Mouse (Mus musculus) cerebellum, adult 9-10 months (tissue): ENCODE results near the gene Nell1.

Experiments used
- DNase-seq: peaks from one replicate; pipeline ENCODE4 v3.0.0; 2022

Nell1 gene

DNA sequence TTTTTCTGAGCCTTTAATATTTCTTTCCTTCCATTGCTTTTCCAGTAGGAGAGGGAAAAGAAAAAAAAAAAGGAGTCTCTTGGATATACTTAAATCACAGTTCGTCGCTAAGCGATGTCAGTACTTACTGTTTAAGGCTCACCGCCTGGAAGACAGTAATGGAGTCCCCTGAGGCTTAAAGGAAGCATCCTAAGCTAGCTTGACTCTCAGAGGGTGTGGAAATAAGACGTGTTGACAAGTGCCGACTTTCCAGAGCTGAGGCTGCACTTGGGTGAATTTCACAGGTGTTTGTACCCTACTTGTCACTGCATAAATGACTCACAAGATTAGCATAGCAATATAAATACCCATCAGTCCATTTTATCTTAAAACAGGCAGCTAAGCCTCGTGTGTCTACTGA lies 599.2 kb downstream of the Nell1 start:
- no peak for DNase-seq

DNA sequence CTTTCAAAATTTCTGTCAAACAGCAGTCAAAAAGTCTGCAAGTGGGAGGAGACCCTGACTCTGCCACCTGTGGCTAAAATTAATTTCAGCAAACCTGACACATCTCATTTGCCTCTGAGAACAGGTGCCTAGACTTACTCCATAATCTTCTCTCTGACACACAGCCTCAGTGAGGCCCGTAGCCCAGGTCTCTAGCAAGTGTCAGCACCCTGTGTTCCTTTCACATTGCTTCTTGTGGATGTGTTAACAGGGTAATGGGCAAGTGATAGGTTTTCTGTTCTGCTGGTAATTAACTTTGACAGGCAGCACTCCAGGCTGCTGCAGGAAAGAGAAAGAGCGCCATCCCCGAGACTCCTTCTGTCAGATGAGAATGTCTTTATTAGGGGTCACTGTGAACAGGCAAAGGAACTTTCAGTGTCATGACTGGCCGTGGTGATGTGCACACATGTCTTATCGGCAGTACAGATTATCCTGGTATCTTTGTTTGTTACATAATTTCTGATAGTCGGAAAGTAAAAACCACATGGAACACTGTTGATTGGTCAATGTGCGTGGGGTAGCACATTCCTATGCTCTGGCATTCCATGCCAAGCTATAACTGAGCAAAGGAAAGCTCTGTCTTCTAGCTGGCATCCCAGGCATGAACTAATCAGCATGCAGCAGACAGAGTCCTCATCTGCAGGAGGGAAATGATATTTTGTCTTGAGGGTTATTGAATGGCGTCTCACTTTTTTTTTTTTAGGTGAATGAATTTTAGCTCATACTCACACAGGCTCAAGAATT lies 614.2 kb downstream of the Nell1 start:
- DNase-seq = no peak

DNA sequence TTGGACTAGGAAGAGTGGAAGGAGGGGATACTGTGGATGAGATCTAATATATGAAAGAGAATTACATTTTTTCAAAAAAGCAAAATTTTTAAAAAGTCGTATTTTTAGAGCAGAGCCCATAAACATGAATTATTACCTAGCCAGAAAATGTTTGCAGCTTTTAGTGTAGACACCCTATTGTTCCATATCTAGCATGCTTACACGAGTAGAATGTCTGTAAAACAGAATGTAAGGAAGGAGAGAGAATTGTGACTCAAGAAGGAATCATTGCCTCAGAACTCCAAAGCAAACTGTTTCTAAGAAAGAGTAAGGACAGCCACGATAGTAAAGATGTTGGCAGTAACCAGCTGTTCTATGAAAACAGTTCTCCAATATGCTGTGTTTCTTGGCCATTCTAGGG lies 624.2 kb downstream of the Nell1 start, which contains the start of gene 4933405O20Rik:
TSS of gene 4933405O20Rik (plus strand) at position 301 of the 400 bp plus-strand sequence.
- no peak for DNase-seq

DNA sequence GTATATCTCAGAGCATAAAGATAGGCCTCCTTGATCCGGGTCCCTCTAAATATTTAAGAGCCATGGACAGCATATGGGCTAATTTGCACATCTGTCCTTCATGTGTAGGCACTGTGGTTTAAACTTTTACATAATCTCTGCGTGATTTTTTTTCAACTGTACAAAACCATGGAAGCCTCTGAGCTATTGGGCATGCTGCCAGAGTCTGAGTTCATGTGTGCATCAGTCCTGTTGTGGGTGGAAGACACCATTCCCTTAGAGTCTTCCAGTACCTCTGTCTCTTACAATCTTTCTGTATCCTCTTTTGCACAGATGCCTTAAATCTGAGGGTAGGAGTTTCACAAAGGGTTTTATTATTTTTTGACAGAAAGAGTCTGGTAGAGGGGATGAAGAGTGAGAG lies 639.4 kb downstream of the Nell1 start:
- DNase-seq = no peak

DNA sequence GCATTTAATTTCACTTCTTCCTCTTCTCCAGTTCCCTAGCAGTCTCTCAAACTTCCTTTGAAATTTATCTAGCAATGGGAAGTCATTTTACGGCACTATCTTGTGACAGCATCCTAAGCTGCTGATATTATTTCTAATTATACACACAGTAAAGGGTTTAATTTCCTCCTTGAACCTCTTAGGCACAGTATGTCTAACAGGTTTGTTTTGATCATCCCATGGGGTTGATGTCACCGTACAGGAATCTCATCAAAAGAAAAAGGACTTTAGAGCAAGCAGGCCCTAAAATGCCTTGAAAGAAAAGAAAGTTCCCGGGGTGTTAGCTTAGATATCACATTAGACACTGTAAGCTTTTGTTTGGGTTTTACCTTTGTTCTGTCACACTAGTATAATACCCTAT lies 654.5 kb downstream of the Nell1 start:
- DNase-seq = no peak

DNA sequence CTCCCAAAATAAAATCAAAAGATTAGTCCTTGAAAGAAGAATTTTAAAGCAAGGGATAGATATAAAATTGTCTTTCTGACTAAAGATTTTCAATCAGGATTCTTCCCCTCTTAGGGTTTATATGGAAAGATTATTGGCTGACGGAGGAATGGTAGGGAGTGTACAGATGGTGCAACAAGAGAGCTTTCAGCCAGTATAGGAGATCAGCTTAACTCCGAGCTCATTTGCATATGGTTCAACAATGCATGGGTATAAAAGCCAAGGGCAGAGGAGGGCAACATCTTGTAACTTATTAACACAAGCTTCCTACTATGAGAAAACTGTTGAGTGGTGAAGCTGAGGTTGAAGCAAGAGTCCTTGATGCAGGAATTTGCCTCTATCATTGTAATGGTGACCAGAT lies 658.5 kb downstream of the Nell1 start:
- no peak for DNase-seq

DNA sequence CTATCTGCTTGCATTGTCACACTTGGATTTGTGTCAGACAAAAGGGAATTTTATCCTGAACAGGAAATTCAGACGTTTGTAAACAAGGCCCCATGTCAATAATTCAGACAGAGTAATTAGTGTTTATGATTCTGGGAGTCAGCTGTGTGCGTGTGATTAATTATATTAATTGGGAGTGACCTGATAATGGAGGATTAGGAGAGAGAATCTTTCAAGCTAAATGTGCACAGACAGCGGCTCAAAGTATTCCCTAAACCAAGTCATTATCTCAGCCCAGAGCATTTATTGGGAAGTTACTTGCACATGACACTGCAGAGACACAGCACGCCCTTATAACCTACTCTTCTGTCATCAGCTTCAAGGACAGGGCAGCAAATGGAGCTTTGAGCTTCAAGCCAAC lies 697.6 kb downstream of the Nell1 start:
- DNase-seq = no peak

DNA sequence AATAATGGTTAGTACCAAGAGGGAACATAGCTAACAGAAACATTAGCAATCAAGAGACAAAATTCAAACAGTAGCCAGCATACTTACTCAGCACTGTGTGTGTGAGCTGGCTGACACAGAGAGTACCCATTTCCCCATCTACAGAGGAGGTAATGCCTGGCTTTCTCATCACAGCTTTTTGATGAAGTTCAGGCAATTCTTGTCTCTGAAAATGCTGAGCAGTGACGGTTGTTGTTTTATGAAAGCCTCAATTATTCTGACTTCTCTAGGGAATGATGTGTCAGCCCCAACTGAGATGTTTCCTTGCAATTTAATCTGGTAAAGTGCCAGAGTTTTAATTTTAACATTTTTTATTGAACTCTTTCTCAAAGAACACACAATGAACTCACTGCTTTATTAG lies 700.8 kb downstream of the Nell1 start:
- DNase-seq = no peak

DNA sequence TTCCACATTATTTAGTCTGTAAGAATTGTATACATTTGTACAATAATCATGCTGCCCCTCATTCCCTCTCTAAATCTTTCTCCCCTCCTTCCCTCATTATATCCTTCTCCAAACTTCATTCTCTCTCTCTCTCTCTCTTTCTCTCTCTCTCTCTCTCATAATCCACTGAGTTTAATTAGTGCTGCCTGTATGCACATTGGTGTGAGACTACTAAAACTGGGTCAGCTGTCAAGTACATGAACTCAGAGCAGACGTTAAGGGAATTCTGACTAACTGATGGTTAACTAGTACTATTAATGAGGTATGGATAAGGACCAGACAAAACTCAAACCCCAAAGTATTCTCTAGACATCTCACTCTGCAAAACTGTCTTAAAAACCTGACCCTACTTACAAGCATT lies 702.8 kb downstream of the Nell1 start:
- no peak for DNase-seq

DNA sequence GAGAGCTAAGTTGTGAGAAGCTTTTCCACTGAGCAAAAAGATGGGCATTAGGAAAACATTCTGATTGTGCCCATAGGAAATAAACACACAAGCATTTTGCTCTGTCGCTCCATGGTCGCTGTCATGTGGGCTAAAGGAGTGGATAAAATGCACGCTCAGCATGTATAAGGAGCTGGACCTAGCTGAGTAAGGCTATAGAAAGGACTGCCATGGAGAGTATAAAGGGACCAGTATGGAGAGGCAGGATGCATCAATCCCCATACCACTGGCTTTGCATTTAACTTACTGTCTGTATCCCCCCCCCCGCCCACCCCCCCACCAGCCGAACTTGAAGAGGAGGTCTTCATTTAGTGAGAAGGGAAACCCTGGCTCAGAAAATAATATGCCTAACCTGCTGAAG lies 711.7 kb downstream of the Nell1 start:
- no peak for DNase-seq

DNA sequence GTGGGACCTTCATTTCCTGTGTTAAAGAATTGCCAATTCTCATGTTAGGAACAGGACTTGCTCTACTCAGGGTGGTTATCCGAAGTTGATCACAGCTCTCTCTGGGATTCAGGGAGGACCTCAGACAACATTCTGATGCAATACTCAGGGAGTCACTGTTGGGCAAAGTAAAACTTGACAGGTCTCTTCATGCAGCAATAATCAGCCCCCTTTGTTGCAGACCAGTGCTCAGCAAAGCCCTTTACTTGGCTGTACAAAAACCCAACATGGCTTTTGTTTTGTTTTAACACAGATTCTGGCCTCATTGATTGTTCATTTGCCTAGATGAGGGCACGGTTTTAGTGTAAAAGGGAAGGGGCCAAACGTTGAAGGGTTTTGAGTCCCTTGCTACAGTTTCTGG lies 750.5 kb downstream of the Nell1 start:
- DNase-seq = no peak

DNA sequence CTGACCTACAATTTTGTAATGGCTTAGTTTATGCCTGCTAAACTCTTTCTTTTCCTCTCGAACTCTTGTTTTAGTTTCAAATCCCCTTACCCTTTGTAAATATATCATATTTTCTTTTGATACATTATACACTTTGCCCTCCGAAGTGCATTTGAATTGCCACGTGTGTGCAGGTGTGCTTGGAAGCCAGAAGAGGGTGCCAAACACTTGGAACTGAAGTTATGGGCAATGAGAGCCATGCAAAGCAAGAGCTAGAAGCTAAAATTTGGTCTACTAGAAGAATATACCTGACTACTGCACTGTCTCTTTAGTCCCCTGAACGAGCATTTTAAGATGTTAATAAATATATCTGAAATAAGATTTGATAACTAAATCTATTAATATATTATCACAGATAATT lies 756.3 kb downstream of the Nell1 start:
- no peak for DNase-seq

DNA sequence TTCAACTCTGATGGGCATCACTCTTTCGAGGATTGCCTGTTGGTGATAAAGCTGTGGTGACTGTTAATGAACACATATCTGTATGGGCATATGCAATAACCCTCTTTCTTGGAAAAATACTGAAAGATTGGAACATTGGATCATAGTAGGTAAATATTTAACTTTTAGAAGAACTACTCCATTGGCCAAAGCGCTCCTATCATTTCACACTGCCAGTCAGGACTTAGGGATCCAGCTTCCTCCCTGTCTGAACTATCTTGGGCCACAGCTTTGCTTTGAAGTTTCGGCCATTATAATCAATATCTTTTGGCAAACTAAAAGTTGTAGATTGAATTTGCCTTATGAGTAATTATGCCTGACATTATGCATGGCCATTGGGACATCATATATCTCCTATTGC lies 780.9 kb downstream of the Nell1 start:
- no peak for DNase-seq

DNA sequence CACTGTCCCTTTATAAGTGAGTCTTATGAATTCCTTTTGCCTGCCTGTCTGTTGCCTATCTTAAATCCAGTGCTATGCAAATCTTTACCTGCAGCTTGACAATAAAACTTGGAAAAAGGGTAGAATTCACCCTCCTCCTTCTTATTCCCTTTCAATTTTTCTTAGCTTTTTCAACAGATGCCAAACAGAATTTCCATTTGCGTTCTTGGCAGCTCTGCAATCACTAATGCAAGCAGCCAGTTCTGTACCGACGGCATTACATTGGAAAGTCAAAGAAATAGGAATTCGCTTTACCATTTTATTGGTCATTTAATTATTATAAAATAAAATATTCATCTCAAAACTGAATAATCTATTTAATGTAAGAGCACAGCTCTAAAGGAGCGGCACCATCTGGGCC lies 781.7 kb downstream of the Nell1 start:
- DNase-seq = no peak

DNA sequence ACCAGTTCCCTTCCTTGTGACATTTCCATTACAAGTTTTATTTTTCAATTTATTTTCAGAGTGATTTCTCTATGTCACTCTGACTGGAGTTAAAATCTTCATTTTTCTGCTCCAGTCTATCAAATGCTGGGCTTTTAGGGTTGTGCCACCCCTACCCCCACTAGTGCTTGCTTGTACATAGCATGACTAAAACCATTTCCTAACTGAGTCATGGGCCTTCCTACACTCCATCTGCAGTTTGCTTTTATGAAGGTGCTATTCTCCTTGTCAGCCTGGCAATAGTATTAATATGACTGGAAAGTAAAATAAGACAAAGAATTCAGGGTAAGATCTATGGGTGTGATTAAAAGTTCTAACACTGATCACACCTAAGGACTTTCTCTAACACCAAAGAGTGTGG lies 798.9 kb downstream of the Nell1 start:
- DNase-seq = no peak

DNA sequence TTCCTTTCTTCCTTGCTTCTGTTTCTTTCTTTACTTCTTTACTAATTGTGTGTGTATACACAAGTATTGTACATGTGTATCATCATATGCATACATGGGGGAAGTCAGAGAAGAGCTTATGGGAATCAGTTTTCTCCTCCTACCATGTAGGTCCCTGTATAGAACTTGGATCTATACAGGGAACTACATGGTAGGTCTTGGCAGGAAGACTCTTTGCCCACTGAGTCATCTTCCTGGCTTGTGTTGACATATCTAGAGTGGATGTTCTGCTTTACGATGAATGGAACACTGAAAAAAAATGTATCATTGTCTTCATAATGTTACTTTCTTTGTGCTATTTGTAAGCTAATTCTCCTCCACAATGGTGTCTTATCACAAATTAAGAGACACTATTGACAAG lies 806.4 kb downstream of the Nell1 start:
- DNase-seq = no peak

DNA sequence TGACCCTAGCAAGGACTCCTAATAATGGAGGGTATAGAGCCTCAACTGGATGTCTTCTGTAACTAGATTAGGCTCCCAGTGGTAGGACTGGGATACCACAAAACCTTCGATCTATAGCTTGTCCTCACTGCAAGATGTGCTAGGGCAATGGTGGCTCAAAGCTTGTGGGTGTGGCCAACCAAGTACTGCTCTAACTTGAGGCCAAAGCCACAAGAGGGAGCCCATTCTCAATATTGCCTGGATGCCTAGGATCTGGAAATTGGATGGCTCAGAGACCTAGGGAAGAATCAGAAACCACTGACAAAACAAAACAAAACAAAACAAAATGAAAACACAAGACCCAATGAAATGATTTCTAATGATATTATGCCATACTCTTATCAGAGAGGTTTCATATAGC lies 809.0 kb downstream of the Nell1 start:
- DNase-seq = no peak

DNA sequence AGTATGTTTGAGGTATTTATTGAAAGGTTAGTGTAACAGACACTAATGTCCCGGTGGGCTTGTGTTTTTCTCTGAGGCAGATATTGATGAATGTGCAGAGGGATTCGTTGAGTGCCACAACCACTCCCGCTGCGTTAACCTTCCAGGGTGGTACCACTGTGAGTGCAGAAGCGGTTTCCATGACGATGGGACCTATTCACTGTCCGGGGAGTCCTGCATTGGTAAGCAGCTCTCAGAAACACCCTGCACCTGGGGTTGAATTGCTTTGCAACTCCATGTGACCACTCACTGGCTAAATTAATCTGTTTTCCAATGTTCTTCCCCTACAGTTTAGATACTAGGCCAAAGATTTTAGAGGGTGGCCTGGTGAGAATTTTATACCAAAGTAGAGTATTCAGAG lies 851.5 kb downstream of the Nell1 start:
- DNase-seq = no peak

DNA sequence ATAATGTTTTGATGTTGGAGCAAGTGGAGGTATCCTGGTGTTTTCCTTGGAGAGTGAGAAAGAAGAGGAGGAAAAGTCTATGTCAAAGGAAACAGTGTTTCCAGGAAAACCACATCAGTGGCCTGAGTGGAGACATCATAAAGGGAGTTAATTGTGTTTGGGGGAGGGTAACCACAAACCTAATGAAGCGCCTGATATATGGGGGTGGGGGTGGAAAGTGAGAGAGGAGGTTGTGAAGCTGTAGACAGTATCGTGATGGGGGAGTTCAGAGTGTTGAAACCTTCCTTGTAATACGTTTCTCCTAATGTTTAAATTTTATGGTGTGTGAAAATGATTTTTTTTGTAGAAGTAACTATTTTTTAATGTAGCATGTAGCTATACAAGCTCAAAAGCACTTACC lies 858.1 kb downstream of the Nell1 start:
- DNase-seq = no peak

DNA sequence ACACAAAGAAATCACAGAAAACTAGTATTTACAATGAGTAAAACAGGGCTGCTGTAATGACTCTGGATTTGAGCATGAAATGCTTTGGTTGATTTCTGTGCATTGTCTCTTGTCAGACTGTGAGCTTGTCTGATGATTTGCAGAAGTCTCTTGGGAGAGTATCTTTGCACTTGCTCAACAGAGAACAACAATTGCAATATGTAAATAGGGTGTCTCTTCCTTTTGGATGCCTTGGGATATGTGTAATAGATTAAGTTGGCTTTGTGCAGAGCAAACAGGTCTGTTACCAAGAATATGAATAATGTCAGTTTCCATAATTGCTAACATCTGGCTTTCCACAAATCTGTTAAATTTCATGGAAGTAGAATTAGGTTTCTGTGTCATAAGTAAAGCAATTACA lies 868.0 kb downstream of the Nell1 start:
- no peak for DNase-seq

DNA sequence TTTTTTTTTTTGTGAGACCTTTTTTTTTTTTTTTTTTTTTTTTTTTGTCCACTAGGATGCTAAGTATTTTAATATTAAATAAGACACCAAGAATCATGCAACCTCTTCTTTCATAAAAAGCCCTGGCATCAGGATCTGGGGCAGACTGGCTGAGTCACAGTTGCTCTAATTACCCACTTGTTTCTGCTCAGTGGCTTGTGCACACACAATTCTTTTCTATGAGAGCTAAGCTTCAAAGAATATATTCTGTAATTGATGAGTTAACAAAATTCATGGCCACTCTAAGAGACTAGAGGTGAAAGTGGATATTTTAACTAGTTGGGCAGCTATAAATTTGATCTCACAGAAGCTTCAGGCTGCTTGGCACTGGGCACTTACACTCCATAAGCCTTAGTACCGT lies 873.3 kb downstream of the Nell1 start:
- DNase-seq = no peak

DNA sequence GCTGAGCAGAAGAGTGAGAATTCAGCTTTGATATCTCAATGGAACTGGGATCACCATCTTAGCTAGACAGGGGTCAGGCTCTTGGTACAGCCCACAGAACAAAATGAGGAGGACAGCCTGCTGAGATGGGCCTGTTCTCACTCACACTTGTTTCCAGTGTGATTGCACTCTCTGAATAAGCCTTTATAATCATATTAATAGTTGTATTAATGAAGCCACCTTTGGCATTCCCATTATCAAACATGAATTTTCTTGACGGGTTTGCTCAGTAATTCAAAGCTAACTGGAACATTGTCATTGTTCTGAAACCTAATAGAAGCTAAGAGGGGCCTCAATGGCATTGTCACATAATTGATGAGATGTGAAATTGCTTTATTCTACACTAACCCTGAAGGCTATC lies 875.6 kb downstream of the Nell1 start:
- no peak for DNase-seq

DNA sequence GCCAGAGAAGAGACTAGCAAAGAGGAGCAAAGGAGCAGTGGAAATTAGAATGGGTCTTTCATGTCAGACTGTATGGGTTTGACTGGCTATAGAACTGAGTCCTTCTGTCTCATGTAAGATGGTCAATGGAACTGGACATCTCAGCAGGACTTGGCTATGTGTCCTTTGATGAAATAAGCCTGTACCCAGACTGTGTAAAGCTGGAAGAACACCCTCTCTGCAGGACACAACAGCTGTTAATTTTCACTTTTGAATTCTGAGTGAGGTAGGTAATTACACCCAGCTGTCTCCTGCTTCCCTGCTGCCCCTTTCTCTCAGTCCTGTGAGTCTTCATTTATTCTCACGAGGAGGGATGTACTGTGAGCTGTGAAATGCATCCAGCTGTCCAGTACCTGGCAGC lies 895.5 kb downstream of the Nell1 start:
- DNase-seq = no peak

DNA sequence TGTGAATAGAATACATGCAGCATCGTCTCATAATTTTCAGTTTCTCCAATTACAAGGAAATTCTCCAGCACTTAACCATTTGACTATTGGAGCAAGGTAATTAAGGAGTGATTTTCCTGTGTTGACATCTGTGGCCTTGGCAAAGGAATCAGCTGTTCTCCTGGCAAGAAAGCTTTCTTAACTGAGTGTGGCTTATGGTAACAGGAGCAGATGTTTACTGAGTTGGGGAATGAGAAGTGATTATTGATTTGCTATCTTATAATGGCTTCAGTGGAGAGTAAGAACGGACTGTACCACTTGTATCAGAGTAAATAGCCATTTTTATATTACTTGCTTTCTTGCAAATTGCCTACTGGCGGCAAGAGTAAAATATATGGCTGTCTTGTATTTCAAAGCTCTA lies 913.0 kb downstream of the Nell1 start:
- DNase-seq = no peak

DNA sequence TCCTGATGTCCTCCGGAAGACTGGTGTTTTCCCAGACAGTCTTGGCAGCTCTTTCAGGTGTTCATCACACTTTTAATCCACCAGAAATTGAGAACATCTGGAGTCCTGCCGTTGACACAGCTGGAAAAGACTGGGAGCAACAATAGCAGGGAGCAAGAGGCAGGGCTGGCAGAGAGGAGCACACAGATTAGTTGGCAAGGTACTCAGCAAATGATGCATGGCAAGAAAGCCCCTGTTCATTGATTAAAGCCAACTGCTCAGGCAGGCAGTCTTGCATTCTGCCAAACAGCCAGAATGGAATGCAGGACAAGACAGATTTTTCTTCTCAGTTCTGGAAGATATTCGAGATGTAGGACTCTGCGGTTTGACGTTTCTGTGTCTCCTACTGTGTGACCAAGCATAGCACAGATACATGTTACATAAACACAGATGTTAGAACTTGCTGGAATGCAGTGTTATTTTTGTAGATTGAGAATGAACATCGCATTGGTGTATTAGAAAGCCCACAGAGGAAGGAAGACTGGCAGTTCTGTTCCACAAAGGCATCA lies 925.0 kb downstream of the Nell1 start:
- DNase-seq = no peak
